Mouse (Mus musculus) heart, adult 2 months (tissue): ENCODE results near the gene Phactr2.

Experiments
- CTCF ChIP-seq: fragments of 200-600 bp; IDR thresholded peaks from 2 replicates; pipeline ENCODE4 v1.8.1; 2022; ENCODE audit warnings: antibody characterized with exemption, mild to moderate bottlenecking, moderate library complexity
- POLR2A ChIP-seq: fragments of 200-500 bp; IDR thresholded peaks from 2 replicates; pipeline ENCODE4 v1.6.1; 2011; ENCODE audit warnings: mild to moderate bottlenecking, low read depth, low read length, control low read depth; ENCODE audit not compliant: insufficient read depth

- no peak for TF ChIP-seq CTCF
- TF ChIP-seq POLR2A: 0 out of 2 replicates have a peak, but pooled peaks have one; percentile 10
Observed at GRCm38 (mm10) chr10:13496315-13496714, 22.1 kb upstream of the Phactr2 start.
